Mouse (Mus musculus) embryo, embryonic 10 days (tissue): ENCODE measurements around the gene Hyal1.
A peak's percentile ranks its signal among the peaks of the same experiment; 100 is the strongest.

ENCODE experiments used
- DNase-seq: peaks from one replicate; pipeline ENCODE4 v3.0.0-alpha.2; 2015; ENCODE audit warnings: low spot score

Hyal1 gene

DNA sequence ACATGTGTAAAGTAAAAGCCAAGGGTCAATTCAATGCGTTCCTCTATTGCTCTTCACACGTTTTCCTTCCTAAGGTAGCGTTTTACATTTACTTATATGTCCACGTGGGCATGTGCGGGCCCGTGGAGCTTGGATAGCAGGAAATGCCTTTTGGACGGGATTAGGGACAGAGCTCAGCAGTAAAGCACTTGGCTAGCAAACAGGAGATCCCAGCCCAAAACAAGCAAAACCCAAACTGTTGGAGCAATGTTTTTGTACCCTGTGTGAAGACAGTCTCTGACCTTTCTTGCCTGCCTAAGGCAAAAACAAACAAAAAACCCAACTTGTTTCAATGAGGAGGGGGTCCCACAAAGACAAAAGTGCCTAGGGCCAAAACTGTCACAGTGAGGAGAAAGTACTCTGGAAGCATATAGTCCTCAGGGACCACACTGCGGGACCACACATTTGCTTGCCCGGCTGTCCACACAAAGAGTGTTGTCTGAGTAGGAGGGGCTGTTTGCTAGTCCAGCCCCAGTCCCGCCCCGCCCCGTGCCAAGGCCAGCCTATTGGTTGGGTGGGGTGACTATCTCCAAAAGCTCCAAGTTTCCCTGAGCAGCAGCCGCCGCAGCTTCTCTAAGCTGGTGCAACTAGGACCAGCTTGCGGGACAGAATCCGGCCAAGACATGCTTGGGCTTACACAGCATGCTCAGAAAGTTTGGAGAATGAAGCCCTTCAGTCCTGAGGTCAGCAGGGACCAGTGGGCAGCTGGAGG is at the start of gene Hyal1:
Gene Hyal1 (plus strand): TSS at position 571 of the 751 bp plus-strand sequence.
- peak; percentile 86 for DNase-seq

DNA sequence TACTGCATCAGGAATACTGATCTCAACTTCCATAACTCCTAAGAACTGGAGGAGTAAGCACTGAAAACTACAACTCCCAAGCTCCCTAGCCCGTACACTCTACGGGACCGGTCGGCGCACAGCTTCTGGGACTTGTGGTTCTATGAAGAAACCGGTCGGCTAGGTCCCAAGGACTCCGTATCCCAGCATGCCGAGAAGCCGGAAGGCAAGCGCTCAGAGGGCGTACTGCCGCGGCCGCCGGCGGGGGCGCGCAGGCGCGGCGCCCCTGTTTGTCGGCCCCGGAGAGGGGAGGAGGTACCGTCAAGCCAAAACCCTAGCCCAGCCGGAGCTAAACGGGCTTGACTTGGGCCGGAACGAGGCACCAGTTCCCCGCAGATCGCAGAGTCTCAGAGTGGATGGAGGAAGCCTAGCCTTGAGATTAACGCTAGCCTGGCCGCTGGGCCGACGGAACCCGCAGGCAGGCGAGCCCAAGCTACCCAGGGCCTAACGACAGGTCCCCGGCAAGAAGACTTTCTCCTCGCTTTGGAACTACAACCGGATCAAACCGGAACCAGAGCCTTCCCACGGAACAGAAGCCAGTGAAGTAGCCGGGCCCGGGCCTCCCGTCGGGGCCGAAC is 42.8 kb upstream of the Hyal1 start, which contains the start of gene Tmem115:
Gene Tmem115 (plus strand): TSS at position 155 of the 617 bp plus-strand sequence.
- DNase-seq = peak; percentile 98

- DNase-seq = no peak
These were observed 42.1 kb upstream of the Hyal1 start for GRCm38 (mm10) chr9:107534408-107535202.

GRCm38 (mm10) chr9:107538231-107538630 is 38.5 kb upstream of the Hyal1 start:
- no peak for DNase-seq

DNA sequence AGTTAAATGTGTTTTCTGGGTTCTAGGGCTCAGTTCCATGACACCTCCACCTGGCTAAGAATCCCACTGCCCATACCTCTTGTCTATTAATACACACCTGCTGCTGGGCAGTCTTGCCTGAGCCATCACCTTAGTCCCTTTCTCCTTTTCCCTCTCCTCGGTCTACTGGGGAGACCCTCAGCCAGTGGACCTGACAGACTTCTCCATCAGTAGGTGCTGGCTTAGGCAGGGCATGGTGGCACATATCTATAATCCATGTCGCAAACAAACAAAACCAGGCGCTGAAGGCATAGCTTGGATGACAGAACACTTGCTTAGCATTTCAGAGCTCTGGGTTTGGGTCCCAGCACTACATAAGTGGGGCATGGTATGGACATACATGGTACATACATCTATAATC is 38.0 kb upstream of the Hyal1 start:
- no peak for DNase-seq

GRCm38 (mm10) chr9:107539940-107540339 is 36.8 kb upstream of the Hyal1 start:
- no peak for DNase-seq

DNA sequence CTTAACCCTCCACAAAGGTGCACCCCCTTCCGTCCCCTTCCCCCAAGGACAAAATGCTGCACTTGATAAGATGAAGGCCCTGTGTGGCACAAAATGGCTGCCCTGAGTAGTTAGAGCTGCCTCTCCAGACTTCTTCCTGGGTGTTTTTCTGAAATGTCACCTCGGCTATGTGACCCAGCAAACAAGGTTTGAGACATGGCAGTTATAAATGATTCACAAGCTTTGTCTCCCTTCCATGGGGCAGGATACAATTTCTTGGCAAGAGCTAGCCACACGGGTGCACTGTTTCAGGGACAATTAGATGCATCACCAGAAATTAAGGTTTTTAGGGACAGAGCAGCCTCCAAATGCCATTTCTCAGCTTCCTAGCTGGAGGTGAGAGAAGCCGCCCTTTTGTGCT is 36.3 kb upstream of the Hyal1 start:
- DNase-seq = no peak

DNA sequence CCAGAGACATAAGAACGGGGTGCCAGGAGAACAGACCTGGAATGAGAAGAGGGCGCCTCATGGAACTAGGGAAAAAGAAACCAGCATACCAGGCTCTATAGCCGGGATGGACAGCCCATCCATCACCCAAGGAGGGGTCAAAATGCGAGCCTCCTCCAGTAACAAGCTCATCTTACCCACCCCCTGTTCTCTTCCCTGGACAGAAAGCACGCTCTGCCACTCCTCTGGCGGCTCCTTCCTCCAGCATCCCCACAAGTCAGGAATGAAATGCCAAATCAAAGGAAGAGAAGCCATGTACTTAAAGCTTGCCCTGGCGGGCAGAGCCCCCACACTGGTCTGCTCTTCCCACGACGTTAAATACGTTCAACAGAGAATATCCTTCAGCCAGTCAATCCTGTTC is 35.7 kb upstream of the Hyal1 start:
- DNase-seq = no peak

- DNase-seq = peak; percentile 96
These were observed 35.0 kb upstream of the Hyal1 start, which contains the start of the genes Cyb561d2 and Nprl2 for GRCm38 (mm10) chr9:107541474-107542351. Cyb561d2 (minus strand) TSS chr9:107542193. Nprl2 (plus strand) TSS chr9:107542226.

- DNase-seq = no peak
These were observed 34.4 kb upstream of the Hyal1 start for GRCm38 (mm10) chr9:107542352-107542686.

GRCm38 (mm10) chr9:107542721-107543120 is 34.0 kb upstream of the Hyal1 start:
- no peak for DNase-seq

DNA sequence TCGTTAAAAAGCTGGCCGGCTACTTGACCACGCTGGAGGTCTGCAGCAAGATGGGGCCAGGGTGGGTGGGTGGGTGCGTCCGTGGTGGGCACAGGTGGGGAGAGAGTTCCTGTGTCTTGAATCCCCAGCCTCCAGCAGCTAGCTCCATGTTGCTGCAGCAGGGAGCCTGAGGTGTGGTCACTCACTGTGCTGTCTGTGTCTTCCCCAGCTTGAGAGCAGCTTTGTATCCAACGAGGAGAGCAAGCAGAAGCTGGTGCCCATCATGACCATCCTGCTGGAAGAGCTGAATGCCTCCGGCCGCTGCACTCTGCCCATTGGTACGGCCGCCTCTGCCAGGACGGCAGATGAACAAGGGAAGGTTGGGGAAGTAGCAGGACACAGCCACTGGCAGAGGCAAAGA is 33.4 kb upstream of the Hyal1 start:
- DNase-seq = no peak

- DNase-seq = no peak
These were observed 32.5 kb upstream of the Hyal1 start for GRCm38 (mm10) chr9:107544196-107544700.

- DNase-seq = no peak
These were observed 32.0 kb upstream of the Hyal1 start for GRCm38 (mm10) chr9:107544729-107545128.

DNA sequence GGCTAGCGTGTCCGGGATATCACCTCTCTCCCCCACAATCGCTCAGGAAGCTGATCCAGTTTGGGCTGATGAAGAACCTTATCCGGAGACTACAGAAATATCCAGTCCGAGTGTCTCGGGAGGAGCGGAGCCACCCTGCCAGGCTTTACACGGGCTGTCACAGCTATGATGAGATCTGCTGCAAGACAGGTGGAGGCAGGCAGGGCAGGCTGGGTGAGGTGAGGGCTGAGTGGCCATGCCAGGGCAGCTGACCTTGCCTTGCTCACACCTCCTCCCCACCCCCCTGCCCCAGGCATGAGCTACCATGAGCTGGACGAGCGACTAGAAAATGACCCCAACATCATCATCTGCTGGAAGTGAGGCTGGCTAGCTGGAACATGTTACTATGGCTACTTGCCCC is 31.5 kb upstream of the Hyal1 start:
- DNase-seq = no peak

DNA sequence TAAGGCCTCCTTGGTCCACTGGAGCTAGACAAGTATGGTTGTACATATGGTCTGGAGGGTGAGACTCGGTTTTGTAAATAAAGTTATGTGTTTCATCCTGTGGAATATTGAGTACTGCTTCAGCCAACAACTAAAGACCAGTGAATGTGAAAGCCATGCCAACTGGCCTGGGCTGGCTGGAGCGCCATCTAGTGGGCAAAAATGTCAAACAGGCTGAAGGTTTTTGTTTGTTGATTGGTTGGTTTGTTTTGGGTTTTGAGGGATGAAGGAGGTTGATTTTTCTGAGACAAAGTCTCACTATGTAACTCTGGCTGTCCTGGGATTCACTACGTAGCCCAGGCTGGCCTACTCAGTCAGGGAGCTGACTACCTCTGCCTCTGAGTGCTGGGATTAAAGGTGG is 31.1 kb upstream of the Hyal1 start:
- peak; percentile 79 for DNase-seq

GRCm38 (mm10) chr9:107547026-107547425 is 29.7 kb upstream of the Hyal1 start, which contains the start of gene Zmynd10:
Zmynd10 (plus strand) TSS chr9:107547298.
- DNase-seq = peak; percentile 99

- no peak for DNase-seq
These were observed 28.8 kb upstream of the Hyal1 start for GRCm38 (mm10) chr9:107547957-107548356.

- no peak for DNase-seq
These were observed 27.9 kb upstream of the Hyal1 start for GRCm38 (mm10) chr9:107548820-107549219.

- DNase-seq = no peak
These were observed 27.2 kb upstream of the Hyal1 start for GRCm38 (mm10) chr9:107549297-107550074.
